Mouse (Mus musculus) embryo, embryonic 11.5 days (tissue): Measurements from ENCODE around the gene Rrp8.
"Not testable (repeated sequence)": the region's sequence is repeated elsewhere in the genome, so short reads cannot be mapped to it uniquely, and the experiment has no call there.

Experiments
- DNase-seq: peaks from one replicate; pipeline ENCODE4 v3.0.0-alpha.2; 2012; ENCODE audit warnings: low read depth, low spot score

Gene Rrp8

DNA sequence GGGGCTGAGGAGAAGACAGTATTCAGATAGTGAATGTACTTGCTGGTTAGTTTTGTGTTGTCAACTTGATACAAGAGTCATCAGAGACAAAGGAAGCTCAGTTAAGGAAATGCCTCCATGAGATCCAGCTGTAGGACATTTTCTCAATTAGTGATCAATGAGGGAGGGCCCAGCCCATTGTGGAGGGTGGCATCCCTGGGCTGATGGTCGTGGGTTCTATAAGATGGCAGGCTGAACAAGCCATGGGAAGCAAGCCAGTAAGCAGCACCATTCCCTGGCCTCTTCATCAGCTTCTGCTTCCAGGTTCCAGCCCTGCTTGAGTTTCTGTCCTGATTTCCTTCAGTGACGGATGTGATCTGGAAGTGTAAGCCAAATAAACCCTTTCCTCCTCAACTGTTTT, 10.6 kb upstream of the Rrp8 start:
- DNase-seq, result no peak

DNA sequence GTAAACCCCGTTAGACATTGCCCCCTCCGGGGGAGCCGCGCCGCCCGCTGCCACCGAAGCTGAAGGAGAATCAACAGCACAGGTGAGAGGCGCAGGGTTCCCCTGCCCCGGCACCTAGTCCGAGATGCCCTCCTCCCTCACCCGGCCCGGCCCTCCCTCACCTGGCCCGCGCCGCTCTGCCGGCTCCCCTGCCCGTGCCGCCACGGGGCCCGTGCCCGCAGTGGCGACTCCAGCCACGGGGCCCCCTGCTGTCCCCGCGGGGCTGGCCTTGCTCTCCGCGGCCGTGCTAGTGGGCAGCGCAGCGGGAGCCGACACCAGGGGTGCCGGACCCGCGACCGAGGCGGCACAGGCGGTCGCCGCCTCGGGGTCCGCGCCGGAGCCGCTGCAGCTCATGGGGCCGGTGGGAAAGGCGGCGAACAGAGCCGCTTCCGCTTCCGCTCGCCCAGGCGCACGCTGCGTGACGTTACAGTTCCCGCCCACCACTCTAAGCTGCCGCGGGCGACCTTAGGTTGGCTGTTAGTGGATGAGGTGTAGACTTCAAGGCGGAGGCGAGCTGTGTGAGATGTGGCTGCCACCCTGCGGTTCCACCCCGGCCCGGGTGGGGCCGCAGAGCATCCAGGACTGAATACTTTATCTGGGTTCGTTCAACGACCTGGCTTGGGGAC, 6.9 kb upstream of the Rrp8 start, which contains the start of gene Taf10:
TSS of gene Taf10 (minus strand) at position 436 of the 665 bp plus-strand sequence.
- DNase-seq, result peak; percentile 86

DNA sequence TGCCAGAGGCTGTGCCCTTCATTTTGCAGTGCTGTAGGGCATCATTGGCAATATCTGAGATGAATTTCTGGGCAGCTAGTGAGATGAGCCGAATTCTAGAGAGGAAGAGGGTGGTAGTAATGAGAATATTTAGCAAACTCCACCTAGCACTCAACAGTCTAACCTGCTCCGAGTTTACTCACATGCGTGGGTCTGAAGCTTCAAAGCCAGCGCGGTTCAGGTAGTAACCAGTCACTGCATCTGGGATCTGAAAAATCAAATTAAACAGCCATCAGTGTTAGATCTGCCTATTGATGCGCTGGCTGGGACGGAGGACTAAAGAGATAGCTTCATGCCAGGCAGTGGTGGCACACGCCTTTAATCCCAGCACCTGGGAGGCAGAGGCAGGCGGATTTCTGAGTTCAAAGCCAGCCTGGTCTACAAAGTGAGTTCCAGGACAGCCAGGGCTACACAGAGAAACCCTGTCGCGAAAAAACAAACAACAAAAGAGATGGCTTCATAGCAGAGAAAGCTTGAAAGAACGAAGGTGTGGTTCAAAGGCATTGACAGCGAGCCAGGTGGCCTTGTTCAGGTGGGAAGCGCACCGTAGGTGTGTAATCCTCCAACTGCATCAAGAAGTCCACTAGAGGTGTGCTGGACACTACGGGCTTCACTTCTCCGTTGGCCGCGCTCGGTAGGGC, 6.2 kb upstream of the Rrp8 start:
- not testable (repeated sequence) for DNase-seq

DNA sequence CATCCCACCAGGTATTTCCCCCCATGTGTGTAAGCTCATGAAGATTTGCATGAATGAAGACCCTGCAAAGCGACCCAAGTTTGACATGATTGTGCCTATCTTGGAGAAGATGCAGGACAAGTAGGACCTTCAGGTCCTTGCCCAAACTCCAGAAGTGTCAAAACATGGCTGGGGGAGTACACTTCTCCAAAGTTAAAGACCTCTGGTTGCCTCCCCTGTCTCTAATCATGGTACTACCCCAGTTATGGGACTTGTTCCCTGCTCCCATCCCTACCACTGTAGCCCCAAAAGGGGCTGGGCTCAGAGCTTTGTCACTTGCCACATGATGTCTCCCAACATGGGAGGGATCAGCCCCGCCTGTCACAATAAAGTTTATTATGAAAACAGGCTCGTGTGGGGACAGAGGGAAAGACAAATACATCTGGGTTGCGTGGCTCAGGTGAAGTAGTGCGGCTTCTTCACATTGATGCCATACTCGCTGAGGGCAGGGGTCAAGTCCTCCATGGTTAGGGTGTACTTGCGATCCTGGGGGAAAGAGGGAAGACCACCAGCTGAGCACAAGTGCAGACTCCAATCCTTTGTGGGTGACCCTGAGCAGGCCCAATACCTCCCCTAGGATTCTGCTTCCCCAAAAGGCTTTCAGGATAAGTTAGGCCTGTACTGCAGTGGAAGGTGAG, 5.5 kb upstream of the Rrp8 start:
- not testable (repeated sequence) for DNase-seq

DNA sequence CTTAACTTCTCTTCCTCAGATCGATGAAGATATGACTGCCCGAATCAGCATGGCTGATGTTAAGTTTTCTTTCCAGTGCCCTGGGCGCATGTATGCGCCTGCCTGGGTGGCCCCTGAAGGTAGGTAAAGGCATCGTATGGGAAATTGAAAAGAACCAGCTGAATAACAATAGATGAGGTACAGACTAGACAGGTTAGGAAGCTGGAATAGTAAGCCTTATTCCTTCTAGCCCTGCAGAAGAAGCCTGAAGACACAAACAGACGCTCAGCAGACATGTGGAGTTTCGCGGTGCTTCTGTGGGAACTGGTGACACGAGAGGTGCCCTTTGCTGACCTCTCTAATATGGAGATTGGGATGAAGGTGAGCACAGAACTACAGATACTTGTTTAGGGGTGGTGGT, 4.8 kb upstream of the Rrp8 start:
- DNase-seq, result no peak

DNA sequence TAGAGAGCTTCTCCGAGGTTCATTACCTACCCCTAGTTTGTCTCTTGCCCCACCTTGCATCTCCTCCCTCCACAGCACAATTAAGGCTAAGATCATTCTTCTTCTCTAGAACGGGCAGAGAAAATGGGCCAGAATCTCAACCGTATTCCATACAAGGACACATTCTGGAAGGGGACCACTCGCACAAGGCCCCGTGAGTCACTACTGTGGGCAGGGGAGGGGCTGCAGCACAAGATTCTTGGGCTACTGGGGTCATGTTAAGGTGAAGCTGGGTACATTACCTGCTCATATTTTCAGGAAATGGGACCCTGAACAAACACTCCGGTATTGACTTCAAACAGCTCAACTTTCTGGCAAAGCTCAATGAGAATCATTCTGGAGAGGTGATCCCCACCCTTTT, 3.7 kb upstream of the Rrp8 start:
- DNase-seq, result no peak

DNA sequence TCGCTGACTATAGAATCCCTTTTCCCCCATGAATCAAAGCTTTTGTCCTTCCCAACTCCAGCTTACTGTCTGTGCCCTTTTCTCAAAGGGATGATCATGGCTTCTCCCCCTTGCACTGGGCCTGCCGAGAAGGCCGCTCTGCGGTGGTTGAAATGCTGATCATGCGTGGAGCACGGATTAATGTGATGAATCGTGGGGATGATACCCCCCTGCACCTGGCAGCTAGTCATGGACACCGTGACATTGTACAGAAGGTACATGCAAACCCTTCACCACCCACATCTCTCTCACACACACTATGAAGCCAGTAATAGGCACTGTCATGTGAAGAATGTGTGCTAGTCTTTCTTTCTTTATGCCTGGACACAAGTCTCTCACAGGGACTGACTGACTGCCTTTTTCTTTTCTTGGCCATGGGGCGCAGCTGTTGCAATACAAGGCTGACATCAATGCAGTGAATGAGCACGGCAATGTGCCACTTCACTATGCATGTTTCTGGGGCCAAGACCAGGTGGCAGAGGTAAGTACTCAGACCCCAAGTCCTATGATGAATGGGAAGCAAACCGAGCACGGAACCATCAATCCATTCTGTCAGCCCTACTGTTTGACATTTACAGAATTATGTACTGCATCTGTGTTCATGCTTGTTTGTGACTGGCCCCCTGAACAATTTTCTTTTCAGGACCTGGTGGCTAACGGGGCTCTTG, 3.1 kb upstream of the Rrp8 start:
- no peak for DNase-seq

DNA sequence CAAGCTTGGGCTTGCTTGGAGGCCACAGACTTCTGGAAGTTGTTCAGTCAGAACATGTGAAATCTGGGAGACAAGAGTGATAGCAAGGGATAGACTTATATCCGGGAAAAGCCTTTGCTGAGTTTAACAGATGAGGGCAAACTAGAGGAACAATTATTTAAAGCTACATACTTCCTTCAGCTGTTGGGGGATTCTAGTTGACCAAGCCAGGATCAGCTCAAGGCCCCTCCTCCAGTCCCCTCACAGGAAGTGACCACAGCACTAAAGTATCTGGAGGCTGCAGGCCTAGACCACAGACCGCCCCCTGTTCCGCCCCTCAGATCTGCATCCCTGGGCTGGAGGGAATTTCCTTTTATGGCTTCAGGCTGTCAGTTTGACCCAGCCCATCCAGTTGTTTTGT, 1.8 kb upstream of the Rrp8 start:
- no peak for DNase-seq

DNA sequence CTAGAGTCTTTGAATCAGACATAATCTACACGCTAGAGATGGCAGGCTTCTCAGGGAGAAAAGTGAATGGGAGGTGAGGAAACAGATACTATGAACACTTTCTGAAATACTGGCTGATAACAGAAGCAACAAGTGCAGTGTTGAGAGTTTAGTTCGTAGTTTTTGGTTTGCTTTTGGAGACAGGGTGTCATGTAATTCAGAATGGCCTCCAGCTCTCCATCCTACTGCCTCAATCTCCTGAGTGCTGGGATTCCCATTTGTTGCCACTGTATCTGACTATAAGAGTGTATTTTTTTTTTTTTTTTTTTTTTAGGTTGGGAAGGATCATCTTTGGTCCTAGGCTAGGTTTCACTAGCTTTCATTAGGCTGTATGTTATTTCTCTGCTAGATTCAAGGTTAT, 1.1 kb upstream of the Rrp8 start:
- no peak for DNase-seq

DNA sequence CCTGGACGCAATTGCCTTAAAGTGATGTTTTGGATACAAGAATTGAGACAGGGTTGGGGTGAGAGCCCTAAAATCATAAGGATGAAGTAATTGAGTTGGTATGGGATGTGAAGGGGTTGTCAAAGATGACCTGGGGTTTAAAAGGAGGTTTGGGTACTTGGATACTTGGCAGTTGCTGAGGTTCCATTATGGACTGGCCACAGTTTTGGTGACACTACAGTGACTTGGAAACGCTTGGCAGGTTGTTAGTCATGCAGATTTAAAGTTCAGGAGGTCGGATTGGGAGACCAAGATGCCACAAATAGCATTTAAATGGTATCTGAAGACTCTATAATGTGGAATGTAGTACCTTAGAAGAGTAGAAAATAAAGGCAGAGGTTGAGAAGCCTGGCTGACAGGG, 463 bp upstream of the Rrp8 start:
- no peak for DNase-seq

DNA sequence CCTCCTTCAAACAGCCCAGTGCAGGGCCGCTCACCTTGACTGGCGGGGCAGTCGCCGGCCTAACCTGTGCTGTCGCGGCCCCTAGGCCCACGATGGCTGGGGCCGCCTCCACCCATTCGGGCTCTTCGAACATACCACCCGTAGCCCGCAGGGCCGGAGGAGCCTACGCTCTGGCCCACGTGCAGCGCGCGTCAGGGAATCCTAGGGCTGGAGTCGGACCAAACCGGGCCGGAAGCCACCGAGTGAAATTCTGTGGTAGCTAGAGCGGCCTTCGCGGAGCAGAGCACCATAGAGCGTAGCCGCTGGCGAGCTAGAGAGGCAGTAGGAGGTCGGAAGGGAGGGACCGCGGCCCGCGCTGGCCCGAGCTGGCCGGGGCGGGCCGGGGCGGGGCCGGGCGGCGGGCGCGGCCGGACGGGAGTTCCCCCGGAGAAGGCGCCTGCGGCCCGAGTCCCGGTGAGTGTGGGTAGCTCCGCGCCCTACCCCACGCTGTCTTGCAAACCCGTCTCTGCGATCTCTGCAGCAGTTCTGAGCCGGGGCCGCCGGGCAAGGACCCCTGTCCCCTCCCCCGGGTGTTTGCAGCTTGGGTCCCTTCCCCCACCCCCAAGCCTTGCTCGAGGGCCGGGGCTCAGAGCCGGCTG, 802 bp downstream of the Rrp8 start, which contains the start of gene Ilk:
TSS of gene Ilk (plus strand) at position 329 of the 638 bp plus-strand sequence.
- DNase-seq, result peak; percentile 77

DNA sequence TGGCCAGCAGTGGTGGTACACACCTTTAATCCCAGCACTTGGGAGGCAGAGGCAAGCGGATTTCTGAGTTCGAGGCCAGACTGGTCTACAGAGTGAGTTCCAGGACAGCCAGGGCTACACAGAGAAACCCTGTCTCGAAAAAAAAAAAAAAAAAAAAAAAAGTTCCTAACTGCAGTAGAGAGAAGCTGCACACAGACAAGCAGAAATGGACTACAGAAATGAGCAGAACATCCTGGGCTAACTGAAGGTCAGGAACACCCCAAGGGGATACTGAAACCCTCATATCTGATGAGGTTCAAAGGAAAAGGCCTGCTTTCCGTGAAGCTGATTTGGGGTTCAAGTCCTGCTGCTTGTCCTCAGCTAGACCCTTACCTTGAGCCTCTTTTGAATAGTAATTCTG, 1.7 kb downstream of the Rrp8 start:
- DNase-seq, result not testable (repeated sequence)

DNA sequence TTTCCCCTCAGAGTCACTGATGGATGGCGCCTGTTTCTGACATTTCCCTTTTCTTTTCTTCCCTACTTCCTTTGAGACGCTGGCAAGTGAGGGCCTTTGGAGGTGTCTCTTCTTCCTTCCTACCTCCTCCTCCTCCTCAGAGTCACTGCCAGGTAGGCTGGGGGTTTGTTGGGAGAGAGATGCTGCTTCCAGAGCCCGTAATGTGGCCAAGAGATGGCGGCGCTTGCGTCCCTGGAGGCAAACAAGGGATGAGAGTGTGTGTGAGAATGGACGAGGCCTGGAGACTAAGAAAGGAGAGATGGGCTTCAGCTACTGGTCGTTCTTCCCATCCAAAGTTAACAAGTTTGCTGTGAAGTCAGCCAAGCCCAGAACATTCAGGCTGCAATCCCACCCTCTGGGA, 2.4 kb downstream of the Rrp8 start:
- no peak for DNase-seq

DNA sequence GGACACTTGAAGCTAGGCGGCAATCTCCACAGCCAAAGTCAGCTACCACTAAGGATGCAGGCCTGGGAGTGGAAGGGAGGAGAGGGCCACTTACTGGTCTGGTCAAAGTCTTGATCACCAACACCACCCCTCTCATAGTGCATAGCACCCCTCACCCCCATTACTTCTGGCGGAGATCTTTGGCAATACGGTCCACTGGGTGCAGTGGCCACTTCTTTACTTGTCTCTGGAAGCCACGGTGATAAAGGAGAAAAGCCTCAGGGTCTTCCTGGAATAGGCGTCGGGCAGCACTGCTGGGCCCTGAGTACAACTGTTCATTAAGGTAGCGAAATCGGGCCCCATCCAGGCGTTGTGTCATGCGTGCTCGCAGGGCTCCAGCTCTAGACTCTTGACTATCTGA, 3.3 kb downstream of the Rrp8 start:
- DNase-seq, result no peak

DNA sequence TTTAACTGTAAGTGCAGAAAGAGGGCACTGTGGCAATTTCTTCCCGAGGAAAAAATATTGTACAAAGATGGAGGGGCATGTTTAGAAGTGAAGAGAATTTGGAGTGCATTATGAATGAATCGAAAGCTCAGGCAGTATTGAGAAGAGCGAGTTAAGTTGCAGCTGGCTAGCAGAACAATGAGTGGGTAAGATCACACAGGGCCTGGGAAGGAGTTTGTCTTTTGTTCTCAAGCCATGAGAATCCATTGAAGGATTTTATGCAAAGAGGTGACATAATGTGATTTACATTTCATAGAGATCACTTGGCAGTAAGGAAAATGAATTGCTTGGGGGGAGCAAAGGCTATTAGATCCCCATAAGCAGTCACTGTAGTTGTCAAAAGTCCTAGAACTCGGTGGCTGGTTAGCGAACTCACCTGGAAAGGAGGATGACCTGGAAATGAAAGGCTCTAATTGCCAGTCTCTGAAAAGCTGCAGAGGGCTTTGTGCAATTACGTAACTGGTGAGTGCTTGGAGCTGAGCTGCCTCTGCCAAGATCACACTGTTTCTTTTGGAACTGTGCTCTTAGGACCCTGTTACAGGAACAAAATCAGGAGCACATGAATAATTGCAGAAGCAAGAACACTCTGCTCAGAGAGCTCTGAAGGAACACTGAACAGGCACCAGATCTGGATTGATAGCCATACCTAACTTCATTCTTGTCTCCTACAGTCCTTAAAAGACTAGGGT, 8.3 kb downstream of the Rrp8 start:
- no peak for DNase-seq

DNA sequence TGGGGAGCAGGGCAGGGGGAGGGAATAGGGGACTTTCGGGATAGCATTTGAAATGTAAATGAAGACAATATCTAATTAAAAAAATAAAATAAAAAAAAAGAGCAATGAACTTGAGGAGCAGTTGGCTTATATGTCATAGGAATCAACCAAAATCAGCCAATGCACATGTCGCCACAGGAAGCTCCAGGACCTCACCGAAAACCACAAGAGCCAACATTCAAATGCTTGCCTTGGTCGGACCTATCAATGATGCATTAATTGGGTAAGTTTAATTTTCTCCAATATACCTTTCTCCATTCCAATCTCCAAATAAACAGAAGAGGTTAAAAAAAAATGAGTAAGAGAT, 10.2 kb downstream of the Rrp8 start:
- no peak for DNase-seq

DNA sequence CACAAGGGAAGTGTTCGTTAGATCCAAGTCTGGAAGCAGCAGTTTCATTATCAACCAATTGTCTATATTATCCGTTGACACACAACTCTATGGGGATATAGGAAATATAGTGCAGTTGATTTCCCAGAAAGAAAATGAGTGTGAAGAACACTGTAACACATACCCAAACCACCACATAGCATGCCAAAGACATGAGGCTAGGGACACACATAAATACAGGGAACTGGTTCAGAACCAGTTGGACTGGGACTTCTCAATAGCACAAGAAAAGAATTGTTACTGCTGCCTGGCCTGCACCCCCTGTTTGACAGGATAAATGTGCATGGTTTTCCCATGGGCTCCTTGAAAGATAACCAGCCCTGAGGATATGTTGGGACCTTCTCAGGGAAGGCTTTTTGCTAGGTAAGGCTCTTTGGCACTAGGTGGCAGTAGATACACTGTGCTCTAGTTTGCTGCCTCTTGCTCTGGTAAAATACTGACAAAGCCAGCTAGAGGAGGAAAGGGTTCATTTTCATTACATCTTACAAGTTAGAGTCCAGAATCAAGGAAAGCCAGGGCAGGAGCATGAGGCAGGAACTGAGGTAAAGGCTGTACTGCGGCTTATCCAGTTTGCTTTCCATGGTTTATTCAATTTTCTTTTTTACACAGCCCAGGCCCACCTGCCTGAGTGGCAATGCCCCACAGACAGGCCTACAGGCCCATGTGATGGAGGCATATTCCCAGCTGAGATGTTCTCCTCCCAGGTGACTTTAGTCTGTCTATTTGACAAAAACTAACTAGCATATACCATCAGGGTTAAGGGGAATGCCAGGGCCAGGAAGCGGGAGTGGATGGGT, 10.8 kb downstream of the Rrp8 start:
- DNase-seq, result peak; percentile 49

DNA sequence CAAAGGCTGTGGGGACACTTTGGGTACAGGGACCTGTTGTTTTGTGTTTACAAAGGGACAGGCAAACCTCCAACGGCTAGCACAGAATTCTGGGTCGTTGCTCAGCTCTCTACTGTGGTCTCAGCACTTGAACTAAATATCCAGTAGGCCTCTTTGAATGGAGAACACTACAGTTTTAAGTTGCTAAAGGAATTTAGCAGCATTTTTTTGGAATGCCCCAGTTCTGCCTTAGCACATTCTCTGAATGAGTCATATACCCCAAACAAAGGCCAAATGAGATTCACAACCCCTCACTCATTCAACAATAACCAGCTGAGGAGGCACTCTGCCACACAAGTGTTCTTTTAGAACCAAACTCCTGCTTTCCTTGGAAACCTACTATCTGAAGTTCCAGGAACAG, 15.3 kb downstream of the Rrp8 start:
- no peak for DNase-seq

DNA sequence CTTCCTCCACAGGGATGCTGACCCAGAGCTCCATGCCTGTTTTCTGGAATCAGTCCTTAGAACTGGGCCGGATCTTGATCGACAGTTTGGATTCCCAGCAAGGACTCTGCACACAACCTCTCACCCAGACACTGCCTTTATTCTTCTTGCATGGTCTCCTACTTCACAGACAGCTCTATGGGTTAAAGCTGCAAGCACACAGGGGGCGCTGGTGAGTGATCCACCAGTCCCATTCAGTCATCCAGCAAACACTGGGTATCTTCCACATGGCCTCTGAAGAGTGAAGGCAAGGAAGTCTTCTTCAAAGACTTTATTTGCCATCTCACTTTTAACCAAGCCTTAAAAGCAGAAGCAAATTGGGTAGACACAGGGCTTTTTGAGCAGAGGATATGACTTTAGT, 21.8 kb downstream of the Rrp8 start:
- no peak for DNase-seq

DNA sequence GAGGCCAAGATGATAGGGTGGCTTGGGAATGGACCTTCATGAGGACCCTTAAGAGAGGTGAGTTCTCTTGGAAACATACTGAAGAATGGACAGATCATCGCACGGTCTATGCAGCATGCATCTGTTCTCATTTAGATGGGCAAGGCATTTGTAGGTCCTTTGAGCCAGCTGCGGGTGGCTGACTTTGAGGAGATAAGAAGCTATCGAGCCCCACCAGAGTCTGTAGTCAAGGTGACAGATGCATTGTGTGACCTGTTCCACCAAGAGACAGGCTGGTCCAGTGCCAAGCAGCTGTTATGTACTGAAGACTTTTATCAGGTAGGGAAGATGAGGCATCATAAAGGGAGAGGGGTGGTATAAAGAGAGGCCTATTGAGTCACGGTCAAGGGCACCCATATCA, 28.5 kb downstream of the Rrp8 start:
- DNase-seq, result no peak
